Mouse (Mus musculus): ENCODE measurements around the gene Nes.

The Nes gene

DNA sequence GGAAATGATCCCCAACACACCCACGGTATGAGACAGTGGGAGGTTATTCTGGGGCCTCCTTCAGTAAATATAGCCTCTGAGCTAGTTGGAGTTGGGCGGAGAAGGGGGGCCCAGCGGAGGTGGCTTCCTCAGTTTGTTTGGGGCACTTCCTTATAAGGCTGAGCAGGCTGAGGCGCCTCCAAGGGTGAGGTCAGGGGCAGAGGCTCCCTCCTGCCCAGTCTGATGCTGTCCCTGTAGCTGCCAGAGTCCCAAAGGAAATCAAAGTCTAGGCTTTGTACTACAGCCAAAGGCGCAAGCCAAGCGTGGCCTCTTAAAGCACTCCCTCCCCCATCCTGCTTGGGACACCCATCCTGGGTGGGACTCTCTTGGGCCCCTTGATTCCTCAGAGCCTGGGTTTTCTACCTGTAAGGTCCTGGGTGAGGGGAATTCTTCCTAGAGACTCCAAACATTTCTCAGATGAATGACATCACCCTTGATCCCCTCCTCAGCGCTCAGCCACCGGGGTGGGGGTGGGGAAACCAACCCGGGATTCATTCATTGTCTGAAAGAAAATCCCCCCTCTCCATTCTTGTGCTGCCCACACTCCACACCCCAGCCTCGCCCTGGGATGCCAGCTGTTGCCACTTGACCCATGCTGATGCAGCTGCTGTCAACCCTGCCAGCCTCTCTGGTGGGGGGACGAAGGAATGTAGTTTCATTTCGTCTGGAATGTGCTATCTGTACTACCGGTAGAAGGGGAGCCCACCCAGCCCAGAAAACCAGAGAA lies 12.1 kb downstream of the Nes start:
- DNase-seq (ENCODE audit: low spot score in 2 of 2): no peak

DNA sequence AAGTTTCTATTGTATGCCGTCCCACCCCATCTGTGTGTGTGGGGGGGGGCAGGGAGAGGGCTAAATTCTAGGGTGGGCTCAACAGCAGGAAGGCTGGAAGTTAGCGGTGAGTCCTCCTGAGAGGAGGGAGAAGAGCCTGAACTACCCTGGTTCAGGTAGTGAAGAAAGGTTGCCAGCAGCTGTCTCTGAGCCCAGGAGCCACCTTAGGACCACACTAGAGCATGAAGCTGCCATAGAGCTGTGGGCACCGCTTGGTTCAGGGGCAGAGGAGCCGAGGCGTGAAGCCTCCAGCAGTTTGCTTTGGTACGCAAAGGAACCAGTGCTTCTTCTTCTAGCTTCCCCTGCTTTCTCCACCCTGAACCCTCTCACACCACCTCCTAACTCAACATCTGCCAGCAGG lies 12.7 kb downstream of the Nes start:
- DNase-seq (ENCODE audit: low spot score in 2 of 2): no peak

DNA sequence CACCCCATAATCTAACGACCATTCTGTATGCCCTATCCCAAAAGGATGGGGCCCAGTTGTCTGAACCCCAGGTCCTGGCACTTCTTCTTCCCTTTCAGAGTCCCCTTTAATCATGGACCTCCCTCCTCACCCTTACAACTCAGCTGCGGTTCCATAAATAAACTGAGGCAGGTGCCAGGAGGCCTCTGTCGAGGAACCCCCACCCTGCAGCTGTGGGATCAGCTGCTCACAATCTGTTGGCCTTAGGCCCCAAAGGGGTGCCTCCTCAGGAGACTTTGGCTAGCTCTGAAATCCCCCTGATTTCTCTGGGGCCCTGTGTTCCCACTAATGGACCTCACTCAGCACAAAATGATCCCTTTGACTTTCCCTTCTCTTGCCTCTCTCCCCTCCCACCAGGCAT lies 13.2 kb downstream of the Nes start:
- no peak for DNase-seq (ENCODE audit: low spot score in 2 of 2)

DNA sequence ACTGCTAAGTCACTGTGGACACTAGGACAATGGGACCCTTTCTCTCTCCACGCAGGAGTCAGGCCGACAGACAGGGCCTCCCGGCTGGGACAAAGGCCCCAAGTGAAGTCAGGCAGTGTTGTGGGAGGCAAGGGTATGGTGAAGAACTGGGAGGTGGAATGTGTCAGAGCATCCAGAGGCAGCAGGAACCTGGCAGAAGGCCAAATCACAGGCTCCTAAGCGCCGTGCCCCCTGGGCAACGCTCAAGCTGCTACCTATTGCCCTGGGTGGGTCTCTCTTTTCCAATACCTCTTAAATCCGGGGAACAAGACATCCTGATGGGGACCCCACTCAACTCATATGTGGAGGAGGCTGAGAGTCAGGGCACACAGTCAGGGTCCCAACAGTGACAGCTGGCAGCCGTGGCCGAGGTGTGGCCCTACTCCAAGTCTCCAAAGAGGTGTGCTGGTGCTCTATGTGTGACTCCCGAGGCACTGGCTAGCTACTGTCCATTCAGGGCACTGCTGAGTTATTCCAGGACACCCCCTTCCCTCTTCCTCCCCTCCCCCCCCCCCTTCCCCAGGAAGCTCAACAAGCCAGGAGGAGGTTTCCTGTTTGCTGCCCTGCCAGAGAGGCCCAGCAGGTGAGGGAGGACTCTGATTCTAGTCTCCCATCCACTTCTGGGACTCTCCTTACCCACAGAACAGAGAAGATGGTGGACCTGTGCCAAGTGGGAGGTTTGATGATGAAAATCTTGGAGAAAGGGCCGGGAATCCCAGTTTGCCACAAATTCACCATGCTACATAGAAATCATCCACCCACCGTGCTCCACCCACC lies 14.8 kb downstream of the Nes start:
- DNase-seq (ENCODE audit: low spot score in 2 of 2): no peak

DNA sequence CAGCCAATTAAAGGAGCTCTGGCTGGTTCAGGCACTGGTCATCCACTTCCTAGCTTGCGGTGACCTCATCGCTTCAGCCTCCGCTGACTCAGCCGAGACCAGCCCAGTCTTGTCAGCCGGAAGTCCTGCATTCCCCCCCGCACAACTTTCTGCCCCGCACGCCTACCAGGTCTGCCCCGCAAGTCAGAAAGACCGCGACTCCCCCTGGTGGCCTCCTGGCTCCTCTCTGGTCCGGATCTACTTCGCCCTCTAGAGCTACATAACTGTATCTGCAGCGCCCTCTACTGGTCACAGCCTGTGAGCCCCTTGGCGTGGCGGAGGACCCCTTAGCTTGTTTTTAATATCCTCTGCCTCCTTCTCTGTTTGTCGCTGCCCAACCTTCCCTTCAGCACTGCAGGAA lies 16.0 kb downstream of the Nes start:
- DNase-seq (ENCODE audit: low spot score in 2 of 2): peak; percentile 89 to 90

DNA sequence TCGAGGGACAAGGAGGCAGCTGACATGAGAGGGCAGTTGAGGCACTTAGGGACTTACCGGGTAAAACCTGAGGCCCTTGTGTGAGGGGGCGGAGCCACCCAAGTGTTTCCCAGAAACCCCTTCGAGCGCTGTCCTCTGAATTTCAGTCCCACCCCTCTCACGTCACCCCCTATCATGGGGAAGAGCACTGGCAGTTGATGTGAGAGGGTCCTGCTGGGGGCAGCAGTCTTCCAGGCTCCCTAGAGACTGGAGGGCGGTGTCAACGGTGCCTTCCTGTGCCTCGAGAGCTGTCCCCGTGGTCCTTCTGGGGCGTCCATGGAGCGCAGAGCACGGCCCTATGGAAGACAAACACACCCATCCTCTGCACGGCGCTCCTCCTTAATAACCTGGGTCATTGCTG lies 16.8 kb downstream of the Nes start:
- no peak for DNase-seq (ENCODE audit: low spot score in 2 of 2)

DNA sequence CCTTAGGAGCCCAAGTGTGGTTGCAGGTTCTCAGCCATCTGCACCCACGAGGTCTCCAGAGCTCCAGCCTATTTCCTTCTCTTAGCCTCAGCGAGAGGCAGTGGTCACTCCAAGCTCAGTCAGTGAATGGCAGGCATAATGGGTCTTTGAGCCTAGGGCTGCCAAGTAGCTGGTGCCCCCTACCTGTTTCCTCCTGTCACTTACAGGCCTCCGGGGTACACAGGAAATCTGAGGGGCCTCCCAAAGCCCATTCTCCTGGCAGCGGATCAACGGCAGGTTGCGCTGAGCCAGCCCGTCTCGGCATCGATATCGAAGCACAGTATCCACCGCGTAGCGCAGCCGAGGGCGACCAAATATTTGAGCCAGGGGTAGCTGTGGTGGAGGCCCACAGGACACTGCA lies 17.2 kb downstream of the Nes start:
- DNase-seq (ENCODE audit: low spot score in 2 of 2): no peak

DNA sequence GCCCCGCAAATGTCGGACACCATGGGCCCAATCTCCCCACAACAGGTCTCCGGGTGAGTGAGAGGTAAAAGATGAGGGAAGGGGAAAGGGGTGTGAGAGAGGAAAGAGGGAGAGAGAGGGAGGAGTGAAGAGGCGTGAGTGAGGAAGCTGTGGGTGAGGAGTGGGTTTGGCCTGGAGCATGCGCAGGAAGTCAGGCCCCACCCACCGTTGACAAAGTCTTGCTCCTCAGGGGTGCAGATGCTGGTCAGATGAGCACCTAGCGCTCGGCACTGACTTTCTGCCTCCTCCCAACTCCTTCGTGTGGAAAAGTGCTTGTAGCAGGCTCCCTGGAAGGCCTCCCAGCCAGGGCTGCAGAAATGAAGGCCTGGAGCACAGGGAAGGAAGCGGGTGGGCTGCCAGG lies 19.1 kb downstream of the Nes start:
- DNase-seq (ENCODE audit: low spot score in 2 of 2): no peak

DNA sequence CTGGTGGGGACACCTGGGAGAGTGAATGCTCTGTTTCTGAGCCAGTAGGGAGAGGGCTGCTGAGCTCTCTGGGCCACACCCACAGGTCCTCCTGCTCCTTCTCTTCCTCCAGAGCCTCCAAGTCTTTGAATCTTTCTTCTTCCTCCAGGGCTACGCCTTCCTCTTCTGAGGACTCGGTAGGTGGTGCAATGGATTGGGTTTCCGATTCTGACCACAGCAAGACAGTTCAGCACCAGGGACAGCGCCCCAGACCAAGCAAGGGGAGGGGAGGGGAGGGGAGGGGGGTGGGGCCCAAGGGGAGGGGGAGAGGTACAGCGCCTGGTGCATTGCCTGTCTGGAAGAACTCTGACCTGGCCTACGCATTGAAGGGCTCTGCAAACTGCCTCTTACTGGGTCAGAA lies 22.6 kb downstream of the Nes start:
- DNase-seq (ENCODE audit: low spot score in 2 of 2): no peak

DNA sequence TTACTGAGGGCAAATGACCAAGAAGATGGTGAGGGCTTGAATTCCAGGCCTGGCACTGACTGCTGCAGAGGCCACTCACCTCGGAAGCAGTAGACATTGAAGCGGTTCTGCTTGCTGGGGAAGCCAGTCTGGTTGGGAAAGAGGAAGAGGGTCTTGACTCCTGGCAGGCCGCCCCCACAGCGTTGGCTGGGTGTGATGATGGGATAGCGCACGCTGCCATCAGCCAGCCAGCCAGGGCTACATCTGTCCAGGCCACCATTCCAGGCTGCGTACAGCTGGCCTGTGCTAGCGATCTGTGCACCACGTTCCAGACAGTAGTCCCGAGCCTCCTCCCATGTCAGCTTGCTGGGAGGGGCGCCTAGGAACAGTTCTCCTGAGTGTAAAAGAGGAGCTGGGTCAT lies 24.5 kb downstream of the Nes start:
- DNase-seq (ENCODE audit: low spot score in 2 of 2): no peak

DNA sequence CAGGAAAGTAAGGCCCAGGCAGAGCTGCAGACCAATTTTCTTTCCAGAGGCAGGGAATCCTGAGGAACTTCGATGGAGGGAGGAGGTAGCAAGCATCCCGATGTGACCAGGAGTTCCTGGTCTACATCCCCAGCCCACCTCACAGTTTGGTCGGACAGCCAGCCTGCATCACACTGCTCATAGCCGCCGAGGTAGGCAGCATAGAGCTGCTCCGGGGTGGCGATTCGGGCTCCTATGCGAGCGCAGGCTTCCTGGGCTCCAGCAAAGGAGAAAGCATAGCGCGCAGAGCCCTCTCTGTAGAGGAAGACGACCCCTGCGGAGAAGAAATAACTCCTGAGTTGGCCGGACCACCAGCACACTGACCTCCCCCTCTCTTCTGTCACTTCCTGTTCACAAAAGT lies 25.5 kb downstream of the Nes start:
- DNase-seq (ENCODE audit: low spot score in 2 of 2): no peak

DNA sequence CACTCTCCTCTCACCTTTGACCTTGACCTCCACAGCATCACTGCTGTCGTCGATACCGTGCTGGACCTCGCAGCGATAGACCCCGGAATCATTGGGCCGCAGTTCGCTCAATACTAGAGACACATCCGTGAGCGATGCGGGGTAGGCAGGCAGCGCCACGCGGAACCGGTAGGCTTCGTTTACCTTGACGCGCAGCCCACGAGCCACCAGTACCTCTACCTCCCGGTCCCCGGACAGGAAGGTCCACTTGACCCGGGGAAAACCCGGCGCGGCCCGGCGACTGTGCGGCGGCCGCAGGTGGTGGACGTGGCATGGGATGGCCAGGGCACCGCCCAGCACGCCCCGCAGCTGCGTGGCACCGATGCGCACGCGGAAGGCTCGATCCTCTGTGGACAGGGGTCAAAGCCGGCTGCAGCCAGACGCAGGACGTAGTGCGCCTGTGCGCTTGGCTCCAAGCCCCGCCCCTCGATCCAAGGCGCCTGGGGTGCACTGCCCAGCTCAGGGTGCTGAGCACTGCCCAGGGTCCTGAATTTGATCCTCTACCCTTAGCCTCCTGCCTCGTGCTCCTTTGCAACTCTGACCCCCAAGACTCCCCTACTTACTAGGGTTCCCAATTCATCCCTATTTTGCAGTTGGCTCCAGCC lies 26.2 kb downstream of the Nes start:
- no peak for DNase-seq (ENCODE audit: low spot score in 2 of 2)

DNA sequence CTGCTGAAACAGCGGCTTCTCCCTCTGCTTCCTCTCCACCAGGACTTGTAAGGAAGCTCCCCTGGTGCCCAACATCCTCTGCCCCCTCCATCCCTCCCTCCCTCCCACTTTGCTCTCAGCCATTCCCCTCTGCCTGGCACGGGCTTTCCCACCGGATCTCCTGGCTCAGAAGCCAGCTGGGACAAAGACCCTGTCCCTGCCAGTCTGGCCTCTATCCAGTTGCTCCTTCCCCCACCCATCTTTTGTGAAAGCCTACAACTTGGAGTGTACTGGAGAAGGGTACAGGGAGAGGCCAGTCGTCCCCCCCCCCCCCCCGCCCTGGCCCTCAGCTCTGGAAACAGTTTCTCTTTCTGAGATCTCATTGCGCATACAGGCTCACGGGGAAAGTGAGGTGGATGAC lies 27.9 kb downstream of the Nes start:
- DNase-seq (ENCODE audit: low spot score in 2 of 2): no peak

DNA sequence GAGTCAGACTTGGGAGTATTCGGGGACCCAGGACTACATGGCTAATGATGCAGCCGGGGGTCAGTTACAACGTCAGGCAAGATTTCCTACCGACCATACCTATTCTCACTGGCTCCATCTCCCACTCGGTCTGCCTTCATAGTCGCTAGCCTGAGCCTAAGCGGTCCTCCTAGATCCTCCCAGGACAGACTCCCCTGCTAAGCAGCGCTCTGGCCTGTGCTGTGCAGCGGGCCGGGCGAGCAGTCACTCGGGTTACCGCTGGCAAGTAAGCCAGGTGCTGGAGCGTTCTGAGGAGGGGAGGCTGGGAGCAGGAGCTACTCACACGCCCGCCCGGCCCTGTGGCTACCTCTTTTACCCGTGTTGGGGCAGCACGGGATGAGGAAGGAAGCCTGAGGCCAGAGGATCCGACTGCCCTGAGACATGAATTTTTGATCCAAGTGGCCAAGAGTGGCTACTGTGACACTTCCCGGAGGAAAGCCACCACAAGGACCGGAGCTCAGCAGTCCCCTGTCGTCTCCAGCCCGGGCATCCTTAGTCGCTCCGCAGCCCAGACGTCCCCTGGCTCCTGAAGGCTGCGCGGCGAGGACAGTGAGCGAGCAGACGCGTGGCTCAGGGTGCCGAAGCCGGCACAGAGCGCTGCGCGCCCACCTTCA lies 28.5 kb downstream of the Nes start:
- no peak for DNase-seq (ENCODE audit: low spot score in 2 of 2)

DNA sequence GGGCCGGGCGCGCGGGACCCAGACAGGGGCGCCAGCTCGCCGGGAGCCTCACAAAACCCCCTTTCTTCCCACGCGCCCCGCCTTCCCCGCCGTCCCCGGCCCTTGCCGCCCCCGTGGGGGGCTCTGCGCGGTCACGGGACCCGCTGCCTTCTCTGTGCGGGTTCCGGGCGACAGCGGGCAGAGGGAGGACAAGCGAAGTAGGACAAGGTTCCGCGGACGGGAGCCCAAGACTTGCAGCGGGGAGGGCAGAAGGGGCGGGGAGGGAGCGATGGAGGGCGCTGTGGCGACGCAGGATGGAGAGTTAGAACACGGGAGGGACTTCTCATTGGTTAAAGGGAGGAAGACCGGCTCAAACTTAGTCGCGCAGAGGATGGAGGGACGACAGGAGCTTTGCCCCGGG lies 29.3 kb downstream of the Nes start, which contains the start of gene Bcan:
Bcan (minus strand) TSS at position 50 of the 400 bp plus-strand sequence.
- no peak for DNase-seq (ENCODE audit: low spot score in 2 of 2)

DNA sequence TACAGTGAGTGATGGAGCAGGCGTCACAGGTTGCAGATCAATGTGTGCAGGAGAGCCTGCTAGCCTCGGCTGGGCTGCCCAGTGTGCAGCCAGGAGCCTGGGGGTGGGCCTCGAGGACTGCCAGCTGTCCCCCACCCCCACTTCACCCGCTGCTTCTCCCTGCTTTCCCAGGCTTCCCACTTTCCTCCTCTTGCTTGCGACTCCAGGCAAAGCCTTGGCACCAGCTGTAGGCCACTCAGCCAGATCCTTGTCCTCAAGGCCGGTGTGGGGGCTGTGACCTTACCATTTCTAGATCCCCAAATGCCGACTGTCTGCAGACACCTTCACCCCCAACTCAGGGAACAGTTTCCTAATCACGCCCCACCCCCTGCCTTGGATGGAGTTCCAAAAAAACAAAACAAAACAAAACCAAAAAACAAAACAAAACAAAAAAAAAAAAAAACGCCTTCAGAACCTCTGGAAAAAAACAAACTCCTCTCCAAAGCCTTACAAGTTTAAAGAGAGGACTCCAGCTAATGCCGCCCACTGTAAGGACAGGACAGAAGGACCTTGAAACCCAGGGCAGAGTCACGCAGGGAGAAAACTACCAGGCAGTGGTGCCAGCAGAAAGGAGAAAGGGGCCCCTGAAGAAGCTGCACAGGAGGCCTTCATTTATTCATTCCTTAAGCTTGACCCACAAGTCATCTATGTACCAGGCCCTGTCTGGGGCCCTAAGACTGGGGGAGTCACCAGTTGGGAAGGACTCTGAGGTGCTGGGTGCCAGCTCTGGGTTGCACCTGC lies 30.1 kb downstream of the Nes start:
- DNase-seq (ENCODE audit: low spot score in 2 of 2): no peak

DNA sequence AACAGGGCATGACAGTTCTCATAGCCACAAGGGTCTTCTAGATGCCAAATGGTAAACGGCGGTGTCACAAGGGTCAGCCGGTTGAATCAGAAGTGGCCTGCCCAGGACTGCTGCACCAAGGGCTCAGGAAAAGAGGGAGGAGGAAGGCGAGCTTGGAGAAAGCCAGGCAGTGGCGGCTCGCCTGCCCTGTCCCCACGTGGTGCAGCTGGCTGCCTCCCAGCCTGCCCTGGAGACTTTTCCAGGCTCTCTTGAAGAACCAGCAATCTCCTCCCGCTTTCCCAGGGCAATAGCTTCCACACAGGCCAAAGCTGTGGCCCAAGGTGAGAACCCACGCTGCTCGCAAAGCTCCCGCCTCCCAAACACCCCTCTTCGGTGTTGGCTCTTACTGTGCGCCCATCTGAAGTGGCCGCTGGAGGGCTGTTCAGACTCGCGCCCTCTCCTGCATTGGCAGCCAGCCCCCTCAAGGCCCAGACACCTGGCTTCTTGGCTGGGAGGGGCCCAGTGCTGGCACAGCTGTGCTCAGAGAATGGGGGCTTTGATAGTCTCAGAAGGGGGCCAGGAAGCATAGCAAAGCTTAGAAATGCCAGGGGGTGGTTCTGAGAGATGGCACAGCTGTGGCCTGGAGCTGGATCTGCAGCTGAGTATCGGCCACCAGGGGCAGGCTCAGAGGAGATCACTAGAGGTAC lies 31.6 kb downstream of the Nes start:
- no peak for DNase-seq (ENCODE audit: low spot score in 2 of 2)

DNA sequence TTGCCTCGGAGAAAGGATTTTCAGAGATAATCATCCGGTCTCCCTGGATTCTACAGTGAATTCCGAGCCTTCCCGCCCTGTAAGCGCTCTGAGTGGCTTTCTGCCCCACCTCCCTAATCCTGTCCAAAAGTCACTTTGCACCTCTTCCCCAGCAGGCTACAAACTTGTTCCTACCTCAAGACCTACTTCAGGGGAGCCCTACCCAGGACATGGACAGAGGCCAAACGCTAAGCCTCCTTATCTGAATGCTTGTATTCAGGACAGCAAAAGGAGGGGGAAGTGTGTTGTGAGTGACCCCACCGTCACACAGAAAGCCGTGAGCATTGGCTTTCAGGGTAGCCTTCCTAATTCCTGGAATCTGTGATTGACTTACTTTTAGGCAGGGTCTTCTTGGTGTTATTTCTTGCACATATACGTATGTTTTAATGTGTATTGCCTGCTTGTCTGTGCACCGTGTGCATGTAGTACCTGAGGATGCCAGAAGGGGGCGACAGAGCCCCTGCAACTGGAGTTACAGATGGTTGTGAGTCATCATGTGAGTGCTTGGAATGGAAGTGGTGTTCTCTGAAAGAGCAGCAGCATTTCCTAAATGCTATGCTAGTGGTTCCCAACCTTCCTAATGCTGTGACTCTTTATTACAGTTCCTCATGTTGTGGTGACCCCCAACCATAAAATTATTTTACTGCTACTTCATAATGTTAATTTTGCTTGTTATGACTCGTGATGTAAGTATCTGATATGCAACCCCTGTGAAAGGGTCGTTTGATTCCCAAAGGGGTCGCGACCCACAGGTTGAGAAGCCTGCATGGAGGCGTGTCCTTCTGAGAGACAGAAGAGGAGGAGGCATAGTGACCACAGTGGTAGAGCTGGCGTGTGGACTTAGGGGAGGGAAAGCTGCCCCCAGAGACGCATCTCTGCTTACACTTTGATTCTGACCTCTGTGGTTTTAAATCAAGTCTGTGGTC lies 35.2 kb downstream of the Nes start:
- no peak for DNase-seq (ENCODE audit: low spot score in 2 of 2)

DNA sequence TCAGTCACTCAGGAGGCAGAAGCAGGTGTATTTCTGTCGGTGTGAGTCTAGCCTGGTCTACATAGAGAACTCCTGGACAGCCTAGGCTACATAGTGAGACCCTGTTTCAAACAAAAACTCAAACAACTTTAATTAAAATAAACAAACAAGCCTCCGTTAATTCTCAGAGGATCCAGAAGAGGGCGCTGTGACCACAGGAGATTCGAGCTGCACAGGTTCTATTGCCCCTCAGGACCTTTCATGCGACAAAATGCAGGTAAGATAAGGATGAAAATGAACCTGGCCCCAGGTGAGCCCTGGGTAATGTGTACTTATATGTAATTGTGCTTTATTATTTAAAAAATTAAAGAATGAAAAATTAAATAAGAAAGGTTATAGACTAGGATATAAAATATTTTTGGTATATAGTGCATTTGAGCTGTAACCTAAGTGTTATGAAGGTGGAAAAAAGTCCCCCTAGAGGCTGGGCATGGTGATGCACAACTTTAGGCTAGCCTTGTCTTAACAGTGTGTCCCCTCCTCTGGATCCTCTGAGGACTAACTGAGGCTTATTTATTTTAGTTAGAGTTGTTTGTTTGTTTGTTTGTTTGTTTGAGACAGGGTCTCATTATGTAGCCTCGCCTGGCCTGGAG lies 39.9 kb downstream of the Nes start:
- DNase-seq (ENCODE audit: low spot score in 2 of 2): no peak

Measured in frontal cortex, postnatal 36 days (tissue).